Mouse (Mus musculus): Measurements from ENCODE around the gene Poldip2. TPM values are rescaled to one million over a fixed set of nuclear protein-coding genes. Genes with fewer than 3 reads are reported as not detected.

Gene Poldip2
- total RNA-seq (2014; rRNA removed) (134 and 143 TPM in 2 replicates), polyA plus RNA-seq (2015; fragmentation: Nextera tagmentation; extraction: Ambion mirVana) (165 and 170 TPM in 2 replicates)

DNA sequence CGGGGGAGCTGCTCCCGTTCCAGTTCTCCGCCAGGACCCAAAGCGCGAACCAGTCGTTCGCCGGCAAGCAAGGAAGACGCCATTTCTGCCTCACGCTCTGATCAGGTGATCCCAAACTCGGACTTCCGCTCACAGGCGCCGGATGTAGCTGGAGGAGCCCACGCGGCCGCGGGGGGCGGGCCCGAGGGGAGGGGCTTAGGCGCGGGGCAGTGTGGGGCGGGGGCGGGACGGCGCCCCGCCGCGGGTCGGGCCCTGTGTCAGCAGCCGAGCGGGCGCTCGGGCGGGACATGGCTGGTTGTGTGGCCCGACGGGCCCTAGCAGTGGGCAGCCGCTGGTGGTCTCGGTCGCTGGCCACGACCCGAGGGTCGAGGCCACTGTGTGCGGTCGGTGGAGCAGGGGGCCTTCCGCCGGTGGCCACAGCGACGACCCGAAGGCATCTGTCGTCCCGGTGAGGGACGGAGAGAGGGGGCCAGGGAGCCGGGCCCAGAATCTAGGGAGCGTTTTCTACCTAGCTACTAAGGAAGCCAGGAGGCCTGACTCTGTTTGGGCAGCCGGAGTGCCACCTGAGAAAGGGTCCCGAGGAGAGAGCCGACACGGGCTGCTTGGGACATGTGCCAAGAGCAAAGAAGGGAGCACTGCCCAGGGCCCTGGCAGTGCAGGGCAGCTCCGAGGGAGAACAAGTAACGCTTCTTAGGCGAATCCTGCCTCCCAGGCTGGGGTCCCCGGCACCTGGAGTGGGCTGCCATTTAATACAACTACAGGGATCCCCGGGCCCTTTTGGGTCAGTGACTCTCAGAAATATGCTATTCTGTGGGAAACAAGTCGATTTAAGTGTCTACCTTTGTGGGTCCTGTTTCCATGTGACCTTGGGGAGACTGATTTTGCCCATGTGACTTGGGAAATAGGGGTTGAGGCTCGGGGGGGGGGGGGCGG, at the start of gene Poldip2, which contains the start of gene Tmem199:
TSS of gene Poldip2 (plus strand) at position 169 of the 933 bp plus-strand sequence.
TSS of gene Tmem199 (minus strand) at position 148 of the 933 bp plus-strand sequence.
- Histone ChIP-seq H3K36me3 (ENCODE audit: insufficient read depth, low read length) (peaks cover 27% of the 10 kb centered on the region; the same call in 1 of the 2 replicates), H3K27me3 (ENCODE audit: insufficient read depth, low read length) (no peaks in the 10 kb centered on the region), H3K4me1 (ENCODE audit: insufficient read depth, low read length) (peaks cover 13% of the 10 kb centered on the region; the same call in 1 of the 2 replicates), H3K27ac (peak within 1 kb of the TSS; percentile 85), H3K4me2 (ENCODE audit: low read depth, low read length) (peak within 1 kb of the TSS; percentile 92), H3K4me3 (ENCODE audit: low read length) (peak within 1 kb of the TSS; percentile 70), H3K9me3 (ENCODE audit: low read length) (no peaks in the 10 kb centered on the region), H3K9ac (replicated peaks; ENCODE audit: low read length) (peak within 1 kb of the TSS; percentile 87)
- ATAC-seq (peak; percentile 96), DNase-seq (ENCODE audit: low spot score) (peak; percentile 98)
- WGBS: 1% methylated on average over 67 of the region's 67 CpGs
- TF ChIP-seq CTCF (IDR thresholded peaks at IDR 0.05; ENCODE audit: low read depth): no peak

GRCm38 (mm10) chr11:78462669-78463068, 49.3 kb upstream of the Poldip2 start:
- H3K4me1 ChIP-seq (ENCODE audit: insufficient read depth, low read length): peaks cover 11% of the 10 kb centered on the region
- H3K27me3 ChIP-seq (ENCODE audit: insufficient read depth, low read length): no peaks in the 10 kb centered on the region
- no peak for ATAC-seq
- DNase-seq (ENCODE audit: low spot score): no peak
- H3K36me3 ChIP-seq (ENCODE audit: insufficient read depth, low read length): no peaks in the 10 kb centered on the region
- no peak overlapping the region for H3K4me3 ChIP-seq (ENCODE audit: low read length)
- H3K9me3 ChIP-seq (ENCODE audit: low read length): no peaks in the 10 kb centered on the region
- H3K9ac ChIP-seq (replicated peaks; ENCODE audit: low read length): no peak overlapping the region
- 77% methylated on average over 5 of the region's 5 CpGs for WGBS
- no peak overlapping the region for H3K4me2 ChIP-seq (ENCODE audit: low read depth, low read length)
- TF ChIP-seq CTCF (IDR thresholded peaks at IDR 0.05; ENCODE audit: low read depth): no peak
- no peak overlapping the region for H3K27ac ChIP-seq

- ATAC-seq: no peak
- Histone ChIP-seq H3K4me3 (ENCODE audit: low read length) (no peak overlapping the region), H3K27me3 (ENCODE audit: insufficient read depth, low read length) (no peaks in the 10 kb centered on the region), H3K4me1 (ENCODE audit: insufficient read depth, low read length) (peaks cover 11% of the 10 kb centered on the region), H3K9me3 (ENCODE audit: low read length) (no peaks in the 10 kb centered on the region), H3K27ac (no peak overlapping the region), H3K4me2 (ENCODE audit: low read depth, low read length) (no peak overlapping the region), H3K9ac (replicated peaks; ENCODE audit: low read length) (no peak overlapping the region), H3K36me3 (ENCODE audit: insufficient read depth, low read length) (no peaks in the 10 kb centered on the region)
- DNase-seq (ENCODE audit: low spot score): no peak
- TF ChIP-seq CTCF (IDR thresholded peaks at IDR 0.05; ENCODE audit: low read depth): no peak
- 69% methylated on average over 13 of the region's 13 CpGs for WGBS
Measured at GRCm38 (mm10) chr11:78463286-78464036, 48.5 kb upstream of the Poldip2 start.

DNA sequence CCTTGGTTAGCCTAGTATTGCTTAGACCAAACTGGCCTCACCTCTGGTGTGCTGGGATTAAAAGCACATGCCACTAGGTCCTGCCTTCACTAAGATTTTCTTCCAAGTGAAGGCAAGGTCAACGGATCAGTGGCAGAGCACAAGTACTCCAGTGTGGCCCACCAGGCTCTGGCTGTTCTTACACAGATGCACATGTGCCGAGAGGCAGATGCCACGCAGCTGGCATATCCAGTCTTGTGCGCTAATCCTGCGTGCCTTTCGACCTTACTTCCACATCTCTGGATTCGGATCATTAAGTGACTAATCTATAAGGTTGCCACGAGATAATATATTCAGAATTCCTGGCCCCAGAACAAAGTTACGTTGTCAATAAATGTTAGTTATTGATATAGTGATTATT, 46.9 kb upstream of the Poldip2 start:
- no peak for TF ChIP-seq CTCF (IDR thresholded peaks at IDR 0.05; ENCODE audit: low read depth)
- Histone ChIP-seq H3K9ac (replicated peaks; ENCODE audit: low read length) (peak overlapping the region; percentile 59; the same call in 1 of the 2 replicates), H3K4me1 (ENCODE audit: insufficient read depth, low read length) (peaks cover 11% of the 10 kb centered on the region), H3K36me3 (ENCODE audit: insufficient read depth, low read length) (no peaks in the 10 kb centered on the region), H3K4me2 (ENCODE audit: low read depth, low read length) (peak overlapping the region; percentile 78), H3K4me3 (ENCODE audit: low read length) (peak overlapping the region; percentile 55), H3K27me3 (ENCODE audit: insufficient read depth, low read length) (no peaks in the 10 kb centered on the region), H3K27ac (peak overlapping the region; percentile 83), H3K9me3 (ENCODE audit: low read length) (no peaks in the 10 kb centered on the region)
- 19% methylated on average over 9 of the region's 9 CpGs for WGBS
- DNase-seq (ENCODE audit: low spot score) (peak; percentile 19), ATAC-seq (no peak)

- Histone ChIP-seq H3K27ac (peak within 1 kb of the TSS; percentile 83), H3K4me1 (ENCODE audit: insufficient read depth, low read length) (peaks cover 11% of the 10 kb centered on the region), H3K4me2 (ENCODE audit: low read depth, low read length) (peak within 1 kb of the TSS; percentile 78), H3K27me3 (ENCODE audit: insufficient read depth, low read length) (no peaks in the 10 kb centered on the region), H3K9me3 (ENCODE audit: low read length) (no peaks in the 10 kb centered on the region), H3K9ac (replicated peaks; ENCODE audit: low read length) (peak within 1 kb of the TSS; percentile 59), H3K4me3 (ENCODE audit: low read length) (peak within 1 kb of the TSS; percentile 55), H3K36me3 (ENCODE audit: insufficient read depth, low read length) (no peaks in the 10 kb centered on the region)
- TF ChIP-seq CTCF (IDR thresholded peaks at IDR 0.05; ENCODE audit: low read depth): no peak
- ATAC-seq (peak; percentile 93), DNase-seq (ENCODE audit: low spot score) (peak; percentile 91)
- under 1% methylated on average over 41 of the region's 41 CpGs for WGBS
Measured at GRCm38 (mm10) chr11:78465568-78466180, 46.3 kb upstream of the Poldip2 start, which contains the start of gene Slc46a1. Gene Slc46a1, plus strand, starts transcription at chr11:78465697.

Data from hindbrain, postnatal 0 days (tissue).